Mouse (Mus musculus) ZHBTc4 (cell line): ENCODE measurements around the gene Sort1.

Source experiments
- DNase-seq: peaks from one replicate; pipeline ENCODE4 v3.0.0-alpha.2; 2011; ENCODE audit warnings: low read depth, low spot score

Sort1 gene

DNA sequence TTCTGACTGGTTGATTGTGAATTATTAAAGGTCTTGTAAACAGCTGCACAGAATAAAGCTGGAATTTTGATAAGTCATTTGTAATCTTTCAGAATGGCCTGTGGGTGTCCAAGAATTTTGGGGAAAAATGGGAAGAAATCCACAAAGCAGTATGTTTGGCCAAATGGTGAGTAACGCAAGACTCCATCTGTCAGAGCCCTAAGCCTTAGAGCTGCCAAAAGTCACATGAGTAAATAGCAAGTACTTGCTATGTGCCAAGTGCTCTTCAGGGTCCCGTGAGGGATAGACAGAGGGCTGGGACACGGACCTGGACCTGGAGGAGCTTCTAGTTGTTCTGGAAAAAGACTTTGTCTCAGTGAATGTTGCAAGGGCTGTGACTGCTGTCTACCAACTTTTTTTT is 44.0 kb downstream of the Sort1 start:
- DNase-seq: no peak

DNA sequence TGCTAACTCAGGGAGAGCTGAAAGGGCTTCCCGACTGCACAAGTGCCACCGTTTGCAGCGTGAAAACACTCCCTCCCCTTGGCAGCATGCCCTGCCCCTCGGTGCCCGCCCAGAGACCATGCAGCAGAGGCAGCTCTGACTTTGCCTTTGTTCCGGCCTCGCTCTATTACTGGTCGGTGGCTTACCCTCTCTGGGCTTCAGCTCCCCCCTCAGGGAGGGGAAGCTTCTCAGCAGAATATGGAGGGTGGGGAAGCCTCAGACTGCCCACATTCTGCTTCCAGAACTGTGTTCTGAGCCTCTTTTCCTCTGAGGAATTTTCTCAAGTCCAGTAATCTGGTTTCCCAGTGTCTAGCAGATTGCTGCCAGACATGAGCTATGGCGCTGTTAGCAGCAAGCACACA is 44.6 kb downstream of the Sort1 start:
- no peak for DNase-seq

DNA sequence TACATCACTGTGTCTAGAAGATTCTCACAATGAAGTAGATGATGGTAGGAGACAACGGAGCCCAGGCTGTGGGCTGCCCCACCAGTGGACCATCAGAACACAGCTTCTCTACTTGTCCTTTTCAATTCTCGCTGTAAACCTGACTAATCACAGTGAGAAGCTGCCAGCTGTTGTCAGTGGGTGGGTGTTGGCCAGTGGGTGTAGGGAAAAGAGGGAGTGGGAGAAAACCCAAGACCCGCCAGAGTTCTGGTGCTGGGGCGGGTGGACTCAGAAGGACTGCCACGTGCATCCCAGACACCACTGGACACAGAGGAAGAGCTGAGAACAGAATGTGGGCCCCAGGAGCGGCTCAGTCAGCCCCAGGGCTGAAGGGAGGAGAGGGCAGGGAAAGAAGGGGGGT is 46.9 kb downstream of the Sort1 start:
- no peak for DNase-seq

DNA sequence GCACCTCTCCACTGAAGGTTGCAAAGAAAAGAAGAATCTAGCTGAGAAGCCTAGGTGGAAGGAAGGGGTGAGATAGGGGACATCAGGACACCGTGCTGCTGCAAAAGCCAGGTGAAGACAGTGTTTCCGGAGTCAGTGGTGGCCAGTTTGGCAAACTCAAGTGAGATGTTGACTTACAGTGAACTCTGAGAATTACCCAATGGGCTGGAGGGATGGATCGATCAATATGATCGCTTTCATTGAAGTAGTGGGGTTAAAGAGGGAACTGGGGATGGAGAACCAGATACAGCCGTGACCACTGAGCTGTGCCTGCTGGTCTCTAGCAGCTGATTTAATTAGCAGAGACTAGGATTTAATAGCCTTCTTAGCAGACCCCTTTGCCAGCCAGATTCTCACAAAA is 53.0 kb downstream of the Sort1 start:
- no peak for DNase-seq

DNA sequence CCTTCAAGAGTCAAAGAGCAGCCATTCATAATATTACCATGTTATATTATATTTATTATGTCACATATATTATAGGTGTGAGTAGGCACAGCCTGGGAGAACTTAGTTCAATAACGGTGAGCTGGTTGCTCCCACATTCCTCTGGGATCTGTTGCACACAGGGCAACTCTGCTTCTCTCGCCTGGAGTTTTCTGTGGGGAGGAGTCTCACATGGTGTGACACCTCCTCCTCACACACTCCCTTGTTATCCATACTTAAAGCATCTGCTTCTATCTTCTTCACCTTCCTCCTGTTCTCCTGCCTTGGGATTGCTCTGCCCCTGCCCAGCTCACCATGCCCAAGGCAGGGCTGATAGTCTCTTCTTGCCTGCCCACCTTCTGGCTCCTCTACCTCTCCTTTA is 57.2 kb downstream of the Sort1 start:
- DNase-seq: no peak

DNA sequence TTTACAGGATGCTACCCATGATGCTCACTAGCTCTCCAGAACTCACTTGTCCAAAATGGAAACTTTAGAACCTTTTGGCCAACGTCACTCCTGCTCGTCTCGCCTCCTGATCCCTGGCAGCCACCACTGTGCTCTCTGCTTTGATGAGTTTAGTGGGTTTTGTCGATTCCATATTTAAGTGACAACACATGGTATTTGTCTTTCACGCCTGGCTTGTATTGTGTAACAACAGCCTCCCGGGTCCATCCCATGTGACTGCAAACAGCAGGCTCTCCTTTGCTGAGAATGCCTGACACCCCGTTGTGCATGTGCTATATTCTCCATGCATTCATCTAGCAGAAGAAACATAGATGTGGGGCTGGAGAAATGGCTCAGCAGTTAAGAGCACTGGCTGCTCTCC is 58.3 kb downstream of the Sort1 start:
- DNase-seq: no peak

DNA sequence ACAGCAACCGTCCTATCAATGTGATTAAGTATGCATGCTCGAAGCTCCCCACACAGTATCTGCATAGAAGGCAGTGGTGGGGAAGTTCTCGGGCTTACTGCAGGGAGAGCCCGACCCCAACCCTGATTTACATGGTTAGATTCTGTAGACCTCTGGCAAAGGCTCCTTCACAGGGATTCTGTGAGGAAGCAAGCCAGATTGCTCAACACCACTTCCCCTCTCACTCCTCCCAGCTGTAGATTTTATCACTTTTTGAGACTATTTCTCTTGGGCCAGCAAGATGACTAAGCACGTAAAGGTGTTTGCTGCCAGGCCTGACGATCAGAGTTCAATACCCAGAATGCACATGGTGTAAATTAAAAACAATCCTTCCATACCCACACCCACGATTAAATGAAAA is 62.0 kb downstream of the Sort1 start:
- DNase-seq: no peak

DNA sequence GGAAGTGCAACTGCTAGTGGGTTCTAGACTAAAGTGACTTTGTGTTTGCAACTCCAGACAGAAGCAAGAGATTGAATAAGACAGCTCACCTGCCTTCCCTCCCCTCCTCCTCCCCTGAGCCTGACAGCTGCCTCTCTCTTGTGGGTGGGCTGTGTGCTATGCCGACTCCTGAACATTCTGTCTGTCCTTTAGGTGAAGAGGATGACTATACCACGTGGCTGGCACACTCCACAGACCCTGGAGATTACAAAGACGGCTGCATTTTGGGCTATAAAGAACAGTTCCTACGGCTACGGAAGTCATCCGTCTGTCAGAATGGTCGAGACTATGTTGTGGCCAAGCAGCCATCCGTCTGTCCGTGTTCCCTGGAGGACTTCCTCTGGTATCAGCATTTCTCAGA is 64.5 kb downstream of the Sort1 start:
- DNase-seq: no peak

DNA sequence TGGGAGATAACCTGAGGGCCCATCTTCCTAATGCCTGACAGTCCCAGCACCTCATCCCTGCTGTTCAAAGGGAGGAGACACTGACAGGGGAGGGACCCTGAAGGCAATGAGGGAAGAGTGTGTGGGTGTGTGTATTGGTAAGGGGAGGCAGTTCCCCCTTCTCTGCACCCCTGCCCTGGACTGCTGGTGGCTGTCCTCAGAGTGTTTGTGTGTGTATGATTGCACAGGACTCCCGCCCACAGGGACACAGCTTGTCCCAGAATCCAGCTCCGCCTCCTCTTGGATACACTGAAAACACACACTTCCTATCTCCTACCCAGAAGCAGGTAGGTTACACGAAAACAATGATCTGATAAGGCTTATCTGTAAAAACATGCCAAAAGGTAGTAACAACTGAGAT is 71.4 kb downstream of the Sort1 start:
- no peak for DNase-seq

DNA sequence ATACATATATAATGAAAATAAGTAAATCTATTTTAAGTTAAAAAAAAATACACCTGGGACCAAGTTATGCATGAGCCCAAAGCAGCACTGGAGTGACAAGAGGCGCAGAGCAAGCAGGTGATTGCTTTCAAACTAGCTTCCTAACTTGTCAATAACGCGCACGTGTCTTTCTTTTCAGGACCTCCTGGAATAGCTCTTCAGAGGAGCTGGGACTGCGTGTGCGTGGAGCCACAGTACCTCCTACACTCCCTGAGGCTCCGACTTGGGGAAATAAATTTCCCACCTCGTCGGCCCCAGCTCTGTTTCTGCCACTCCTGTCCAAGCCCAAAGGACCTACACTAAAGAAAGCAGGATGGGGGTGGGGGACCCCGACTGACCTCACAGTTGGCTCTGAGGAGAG is 73.2 kb downstream of the Sort1 start:
- no peak for DNase-seq

DNA sequence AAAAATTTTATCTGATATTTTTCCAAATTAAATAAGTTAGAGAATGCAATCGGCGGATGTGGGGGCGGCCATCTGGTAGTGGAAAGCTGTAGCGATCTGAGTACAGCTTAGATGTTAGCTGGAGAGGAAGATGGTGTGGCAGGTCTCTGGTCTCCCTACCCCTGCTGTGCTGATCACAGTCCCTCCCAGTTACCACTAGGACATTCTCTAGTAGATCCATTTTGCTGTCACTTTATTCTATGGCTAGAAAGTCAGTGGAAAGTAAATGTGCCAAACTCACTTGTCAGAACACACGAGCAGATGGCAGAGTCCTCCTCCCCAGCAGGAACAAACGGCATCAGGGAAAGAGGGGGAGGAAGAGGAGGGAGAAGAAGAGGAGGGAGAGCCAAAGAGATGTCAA is 74.6 kb downstream of the Sort1 start:
- DNase-seq: no peak

DNA sequence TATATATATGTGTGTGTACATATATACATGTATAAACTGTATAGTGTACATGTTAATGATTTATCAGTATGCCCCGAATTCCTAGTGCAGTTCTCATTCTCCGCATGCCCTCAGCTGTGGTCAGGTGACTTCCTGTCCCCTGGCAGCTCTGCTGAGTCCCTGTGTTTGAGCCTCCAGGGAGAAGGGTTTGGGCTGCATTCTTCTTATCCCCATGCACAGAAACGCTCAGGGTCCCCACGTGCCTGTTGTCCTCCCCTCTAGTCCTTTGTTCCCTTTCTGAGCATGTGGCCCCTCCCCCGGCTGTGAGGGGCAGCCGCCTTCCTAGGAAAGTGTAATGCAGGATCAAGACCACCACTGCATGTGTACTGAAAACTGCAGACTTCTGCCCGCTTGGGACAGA is 77.0 kb downstream of the Sort1 start:
- no peak for DNase-seq

DNA sequence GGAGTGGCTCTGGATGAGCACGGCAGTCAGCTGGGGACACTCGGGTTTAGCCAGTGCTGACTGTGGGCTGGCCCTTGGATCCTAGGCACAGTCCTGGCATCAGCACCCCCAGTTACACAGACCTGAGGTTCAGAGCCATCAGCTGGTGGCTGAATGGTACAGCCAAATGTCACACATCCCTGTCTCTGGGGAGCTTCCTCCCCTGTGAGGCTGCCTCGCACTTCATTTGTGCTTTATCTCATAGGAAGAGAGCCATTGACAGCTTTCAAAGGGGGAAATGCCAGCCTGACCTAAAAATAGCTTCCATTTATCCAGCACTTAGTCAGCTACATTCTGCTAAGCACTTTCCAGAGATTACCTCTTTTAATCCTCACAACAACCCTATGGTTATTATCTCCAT is 79.7 kb downstream of the Sort1 start:
- no peak for DNase-seq

DNA sequence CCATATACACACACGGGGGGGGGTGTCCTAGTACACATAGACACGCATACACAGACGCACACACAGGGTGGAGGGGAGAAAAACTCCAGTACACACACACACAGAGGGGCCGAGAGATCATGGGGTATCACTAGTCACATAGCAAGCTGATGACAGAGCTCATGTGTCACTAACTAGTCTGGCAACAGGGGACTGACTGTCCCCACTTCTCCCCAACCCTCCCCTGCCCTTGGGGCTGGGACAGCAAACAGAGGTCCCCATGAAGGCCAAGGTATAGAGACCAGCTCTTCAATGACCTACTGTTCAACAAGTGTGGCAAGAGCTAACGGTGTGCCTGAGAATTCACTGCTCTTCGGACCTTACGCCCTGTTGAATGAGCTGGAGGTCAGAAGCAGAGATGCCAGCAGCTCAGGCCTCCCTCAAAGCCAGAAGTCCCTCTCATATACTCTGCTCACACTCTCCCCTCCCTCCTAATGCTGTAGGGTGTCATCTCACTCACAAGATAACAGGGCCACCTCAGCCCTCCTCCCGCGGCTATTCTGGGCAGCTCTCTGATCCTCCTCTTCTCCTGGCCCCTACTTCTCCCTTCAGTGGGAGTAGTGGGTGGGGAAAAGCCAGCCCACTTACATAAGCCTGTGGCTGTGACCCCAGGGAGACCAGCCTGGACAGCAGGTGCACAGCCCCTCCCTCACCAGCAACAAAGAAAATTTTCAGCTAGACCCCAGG is 80.6 kb downstream of the Sort1 start, which contains the start of gene Mybphl:
Gene Mybphl (plus strand): TSS at position 642 of the 726 bp plus-strand sequence.
- no peak for DNase-seq

DNA sequence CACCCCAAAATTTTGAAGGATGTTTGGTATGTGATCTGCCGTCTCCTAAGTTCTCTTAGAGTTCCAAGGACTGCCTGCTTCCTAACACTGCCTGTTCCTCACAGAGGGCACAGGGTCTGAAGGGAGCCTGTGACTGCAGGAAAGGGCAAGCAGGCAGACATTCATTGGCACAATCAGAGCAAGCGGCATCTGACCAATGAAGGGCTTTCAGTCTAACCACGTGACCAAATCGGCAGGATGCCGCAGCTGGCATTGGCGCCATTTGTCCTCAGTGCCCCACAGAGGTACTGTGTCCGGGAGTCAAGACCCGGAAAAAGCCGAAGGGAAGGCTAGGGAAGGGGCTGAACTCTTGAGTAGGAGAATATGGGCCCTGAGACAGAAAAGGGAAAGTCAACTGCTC is 83.3 kb downstream of the Sort1 start:
- DNase-seq: peak; percentile 50

DNA sequence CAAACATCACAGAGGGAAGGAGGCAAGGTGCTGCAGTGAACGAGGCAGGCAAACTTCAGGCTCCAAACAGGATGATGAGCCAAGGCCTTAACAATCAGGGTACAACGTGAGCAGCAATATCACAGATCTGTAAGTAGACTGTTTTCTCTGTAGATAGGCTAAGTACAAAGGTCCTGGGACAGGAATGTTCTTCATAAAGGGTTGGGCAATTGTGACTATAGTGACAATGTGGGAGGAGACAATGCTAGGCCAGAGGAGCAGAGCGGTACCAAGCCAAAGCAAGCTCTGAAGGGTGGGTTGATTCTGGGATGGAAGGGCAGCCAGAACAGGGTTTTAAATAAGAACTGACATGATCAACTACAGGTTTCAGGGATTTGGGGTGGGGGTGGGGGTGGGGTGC is 83.9 kb downstream of the Sort1 start:
- no peak for DNase-seq

DNA sequence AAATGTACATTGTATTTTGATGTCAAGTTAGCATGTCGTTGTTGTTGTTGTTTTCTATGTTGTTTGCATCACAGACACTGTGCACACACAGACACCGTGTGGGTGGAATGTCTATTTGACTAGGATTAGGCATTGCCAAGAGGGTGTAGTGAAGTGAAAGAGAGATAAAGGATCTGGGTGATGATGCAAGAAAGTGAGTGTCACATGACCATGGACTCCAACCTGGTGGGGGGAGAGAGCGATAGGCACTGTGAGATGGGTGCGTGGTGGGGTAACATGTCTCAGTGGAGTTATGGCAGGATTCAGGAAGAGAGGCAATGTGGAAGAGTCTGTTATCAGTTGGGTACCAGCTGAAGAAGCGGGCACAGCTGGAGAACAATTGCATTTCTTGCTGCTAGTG is 84.8 kb downstream of the Sort1 start:
- no peak for DNase-seq

DNA sequence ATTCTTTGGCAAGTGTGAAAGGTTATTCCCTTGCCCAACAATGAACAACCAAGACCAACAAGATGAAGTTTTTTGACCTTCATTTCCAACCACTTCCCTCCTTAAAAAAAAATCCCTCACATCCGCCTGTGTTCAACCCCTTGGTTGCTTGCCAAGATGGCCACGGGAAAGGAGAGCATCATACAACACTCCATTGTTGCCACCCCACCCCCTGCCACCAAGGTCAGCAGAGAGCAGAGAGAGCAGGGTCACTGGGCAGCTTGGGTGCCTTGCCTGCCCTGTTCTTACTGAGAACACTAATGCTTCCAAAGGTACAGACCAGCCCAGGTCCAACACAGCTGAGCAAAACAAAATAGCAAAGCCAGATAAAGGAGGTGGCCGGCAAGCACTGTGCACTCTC is 88.4 kb downstream of the Sort1 start:
- no peak for DNase-seq

DNA sequence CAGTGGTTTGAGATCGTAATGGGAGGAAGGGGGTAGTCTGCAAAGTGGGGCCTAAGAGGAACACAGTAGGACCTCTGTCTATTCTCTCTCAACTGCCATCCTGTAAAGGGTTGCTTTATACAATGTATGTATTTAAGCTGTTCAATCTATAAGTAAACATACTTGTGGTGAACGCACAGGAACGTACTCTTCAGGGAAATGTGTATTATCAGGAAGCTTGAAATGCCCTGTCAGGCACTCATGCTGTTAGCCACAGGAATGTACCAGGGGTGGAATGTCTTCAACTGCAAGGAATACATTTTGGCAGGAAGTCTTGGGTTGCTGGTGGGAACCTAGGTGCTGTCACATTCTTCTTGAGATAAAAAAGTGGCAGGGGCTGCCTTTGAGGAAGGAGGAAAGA is 88.8 kb downstream of the Sort1 start:
- DNase-seq: no peak

DNA sequence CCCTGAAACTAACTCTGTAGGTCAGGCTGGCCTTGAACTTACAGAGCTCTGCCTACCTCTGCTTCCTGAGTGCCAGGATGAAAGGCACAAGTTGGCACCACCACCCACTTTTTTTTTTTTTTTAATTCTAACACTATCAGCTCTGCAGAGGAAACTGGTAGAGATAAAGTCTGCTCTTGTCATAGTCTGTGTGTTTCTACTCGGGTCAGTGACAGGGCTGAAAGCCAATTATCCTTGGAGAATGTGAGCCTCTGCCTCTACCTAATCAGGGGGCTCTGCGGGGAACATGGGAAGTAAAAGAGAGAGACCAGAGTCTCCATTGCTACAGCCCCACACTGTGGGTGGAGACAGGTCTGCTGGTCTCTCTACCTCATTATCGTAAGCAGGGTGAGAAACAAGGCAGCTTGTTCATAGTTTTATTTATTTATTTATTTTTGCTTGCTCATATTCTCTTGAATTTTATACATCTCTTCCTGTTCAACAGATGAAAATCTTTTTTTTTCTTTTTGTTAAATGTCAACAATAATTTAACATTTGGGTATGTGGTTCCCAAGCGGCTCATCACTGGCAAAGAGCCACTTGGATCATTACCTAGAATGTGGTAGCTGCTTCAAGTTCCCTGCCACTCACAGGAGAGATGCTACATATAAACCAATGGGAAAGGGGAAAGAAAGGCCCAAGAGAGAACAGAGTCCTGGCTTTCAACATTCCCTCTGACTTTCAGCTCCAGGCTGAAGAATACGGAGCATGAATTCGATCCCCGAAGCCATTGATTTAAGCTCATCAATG is 95.2 kb downstream of the Sort1 start:
- no peak for DNase-seq

DNA sequence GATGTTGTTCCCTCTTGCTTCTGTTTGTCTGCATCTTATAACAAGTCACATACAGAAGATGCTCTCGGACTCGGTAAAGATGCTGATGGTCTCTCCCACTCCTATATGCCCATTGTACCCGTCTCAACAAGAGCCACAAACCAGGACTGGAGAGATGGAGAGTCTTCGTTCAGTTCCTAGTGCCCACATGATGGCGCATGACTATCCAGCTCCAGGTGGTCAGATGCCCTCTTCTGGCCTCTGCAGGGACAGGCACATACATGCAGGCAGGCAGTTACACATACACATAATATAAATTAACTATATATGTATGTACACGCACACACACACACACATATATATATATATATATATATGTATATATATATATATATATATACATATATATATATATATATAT is 96.8 kb downstream of the Sort1 start:
- no peak for DNase-seq

DNA sequence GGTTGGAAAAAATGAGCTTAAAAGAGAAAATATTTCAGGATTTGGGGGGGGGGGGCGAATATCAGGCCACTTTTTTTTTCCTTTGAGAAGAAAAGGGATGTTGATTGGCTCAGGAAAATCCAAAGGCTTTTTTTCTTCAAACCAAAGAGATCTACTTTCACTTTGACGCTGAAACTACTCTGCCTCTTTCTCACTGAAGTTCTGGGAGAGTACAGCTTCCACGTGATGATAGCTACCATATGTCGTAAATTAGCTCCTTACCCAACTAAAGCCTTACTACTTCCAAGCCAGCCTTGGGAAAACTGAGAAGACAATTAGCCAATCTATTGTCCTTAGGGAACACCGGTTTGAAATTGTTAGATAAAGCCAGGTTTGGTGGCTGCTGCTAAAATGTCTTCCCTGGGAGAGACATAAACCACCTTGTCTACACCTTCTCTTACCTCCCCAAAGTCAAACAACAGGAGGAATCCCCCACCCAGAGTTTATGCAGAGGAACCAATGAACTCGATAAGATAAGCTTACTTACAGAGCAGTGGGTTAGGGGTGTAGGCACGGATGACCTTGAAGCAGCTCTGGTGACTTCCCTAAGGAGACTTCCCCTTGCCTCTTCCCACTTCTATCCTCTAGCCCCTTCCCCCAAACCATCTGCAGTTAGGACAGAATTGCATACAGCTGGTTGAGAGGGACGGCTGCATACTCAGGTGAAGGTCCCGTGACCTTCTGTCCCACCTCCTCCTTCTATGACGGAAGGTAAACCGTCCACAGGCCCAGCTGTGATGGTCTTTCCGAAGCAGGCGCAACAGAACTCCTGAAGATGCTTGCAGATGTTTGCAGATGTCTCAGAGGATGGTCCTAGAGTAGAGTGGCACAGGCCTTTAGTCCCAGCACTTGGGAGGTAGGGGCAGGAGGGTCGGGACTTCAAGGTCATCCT is 98.3 kb downstream of the Sort1 start:
- no peak for DNase-seq
